Mouse (Mus musculus) hindbrain, embryonic 12.5 days (tissue): Measurements from ENCODE around the gene Hes6. TPM values are rescaled to one million over a fixed set of nuclear protein-coding genes. Genes with fewer than 3 reads are reported as not detected.

Experiments used
- ATAC-seq: fragments of 200-750 bp; cut with Nextera tagmentation; 2 replicates; pipeline ENCODE4 v1.8.0; 2017; ENCODE audit warnings: moderate TSS enrichment; ENCODE audit not compliant: low FRiP score
- H3K27ac ChIP-seq: fragments of 300-500 bp; sonication (generic); 2 replicates; pipeline ENCODE4 v1.5.1; 2016; ENCODE audit warnings: mild to moderate bottlenecking
- H3K27me3 ChIP-seq: fragments of 300-500 bp; sonication (generic); 2 replicates; pipeline ENCODE4 v1.6.1; 2016; ENCODE audit warnings: mild to moderate bottlenecking
- H3K36me3 ChIP-seq: fragments of 300-500 bp; sonication (generic); 2 replicates; pipeline ENCODE4 v1.6.1; 2016; ENCODE audit warnings: mild to moderate bottlenecking
- H3K4me1 ChIP-seq: fragments of 300-500 bp; sonication (generic); 2 replicates; pipeline ENCODE4 v1.6.1; 2016
- H3K4me2 ChIP-seq: fragments of 300-500 bp; sonication (generic); replicated peaks from 2 replicates; pipeline ENCODE4 v1.6.1; 2016; ENCODE audit warnings: mild to moderate bottlenecking
- H3K4me3 ChIP-seq: fragments of 300-500 bp; sonication (generic); 2 replicates; pipeline ENCODE4 v1.5.1; 2016; ENCODE audit warnings: mild to moderate bottlenecking
- H3K9ac ChIP-seq: fragments of 300-500 bp; sonication (generic); 2 replicates; pipeline ENCODE4 v1.6.1; 2016; ENCODE audit warnings: mild to moderate bottlenecking, moderate library complexity
- H3K9me3 ChIP-seq: fragments of 300-500 bp; sonication (generic); replicated peaks from 2 replicates; pipeline ENCODE4 v1.6.1; 2016; ENCODE audit warnings: mild to moderate bottlenecking
- WGBS: fragments of 180-500 bp; shearing (Covaris S2); methylation state at CpG from one replicate; pipeline ENCODE4 v1.1.7; 2016; 5-methylcytosine and 5-hydroxymethylcytosine counted together
- polyA plus RNA-seq: library from polyadenylated mRNA; unstranded; fragments of >200 nt; fragmentation: Nextera tagmentation; extraction: Ambion mirVana; gene quantifications from 2 replicates; pipeline ENCODE4 v1.2.1, GENCODE M21; 2016

Gene Hes6
- polyA plus RNA-seq, 1 experiment from 2014 or later, result 304 TPM

DNA sequence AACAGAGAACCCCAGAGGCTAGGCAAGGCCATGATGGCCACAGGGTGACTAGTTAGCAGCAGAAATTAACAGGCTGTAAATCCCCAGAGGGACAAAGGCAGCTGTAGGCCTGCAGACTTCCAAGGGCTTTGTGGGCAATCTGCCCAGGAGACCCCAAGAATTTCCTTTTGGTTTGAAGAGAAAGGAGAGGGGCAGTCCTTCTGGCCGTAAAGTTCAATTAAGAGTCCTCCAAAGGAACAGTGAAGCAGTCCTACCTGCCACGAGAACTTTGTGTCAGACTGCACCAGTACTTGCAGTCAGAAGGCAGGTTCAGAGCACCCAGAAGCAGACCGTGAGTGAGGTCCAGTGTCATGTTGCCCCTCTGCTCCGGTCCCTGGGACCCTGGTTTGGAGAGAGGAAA is 1.1 kb upstream of the Hes6 start:
- WGBS, result 42% methylated on average over 4 of the region's 4 CpGs
- Histone ChIP-seq H3K36me3 (peaks cover 7% of the 10 kb centered on the region; the same call in 1 of the 2 replicates), H3K4me2 (peak overlapping the region; percentile 92), H3K27me3 (no peaks in the 10 kb centered on the region), H3K27ac (peak overlapping the region; percentile 97), H3K4me1 (peaks cover 38% of the 10 kb centered on the region), H3K9ac (peak overlapping the region; percentile 64), H3K4me3 (0 out of 2 replicates have a peak overlapping the region, but pooled peaks have one; percentile 80), H3K9me3 (no peaks in the 10 kb centered on the region)
- no peak for ATAC-seq

- 0% methylated on average over 14 of the region's 14 CpGs for WGBS
- ATAC-seq, result no peak; the same call in 1 of the 2 replicates
- Histone ChIP-seq H3K4me1 (peaks cover 38% of the 10 kb centered on the region), H3K27me3 (no peaks in the 10 kb centered on the region), H3K27ac (peak overlapping the region; percentile 97), H3K4me2 (peak overlapping the region; percentile 92), H3K36me3 (peaks cover 2% of the 10 kb centered on the region; the same call in 1 of the 2 replicates), H3K4me3 (peak overlapping the region; percentile 80), H3K9ac (peak overlapping the region; percentile 64), H3K9me3 (no peaks in the 10 kb centered on the region)
These were observed 321 bp downstream of the Hes6 start for GRCm38 (mm10) chr1:91413536-91413897.

DNA sequence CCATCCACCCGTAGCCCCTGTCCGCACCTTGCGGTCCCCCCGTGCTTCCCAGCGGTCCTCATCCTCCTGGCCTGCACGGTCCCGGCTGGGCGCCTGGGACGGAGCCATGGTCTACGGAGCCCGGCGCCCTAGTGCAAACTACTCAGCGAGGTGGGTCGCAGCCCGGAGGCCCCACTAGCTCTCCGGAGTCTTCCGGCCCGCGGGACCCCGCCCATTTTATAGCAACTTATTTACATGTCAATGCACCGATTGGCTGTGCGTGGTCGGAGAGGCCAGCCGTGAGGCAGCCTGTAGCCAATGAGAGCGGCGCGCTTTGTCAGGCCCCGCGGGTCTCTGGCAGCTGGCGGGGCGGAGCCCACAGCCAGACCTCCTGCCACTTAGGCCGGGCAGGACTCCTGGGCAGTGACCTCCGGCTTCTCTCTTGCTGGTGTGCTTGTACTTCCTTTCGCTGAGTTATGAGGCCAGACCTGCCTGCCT is 770 bp downstream of the Hes6 start:
- H3K4me3 ChIP-seq, result peak overlapping the region; percentile 80
- peaks cover 38% of the 10 kb centered on the region for H3K4me1 ChIP-seq
- no peaks in the 10 kb centered on the region for H3K36me3 ChIP-seq
- WGBS, result under 1% methylated on average over 34 of the region's 34 CpGs
- H3K9ac ChIP-seq, result peak overlapping the region; percentile 92
- H3K27ac ChIP-seq, result peak overlapping the region; percentile 97
- ATAC-seq, result peak; percentile 91
- H3K4me2 ChIP-seq, result peak overlapping the region; percentile 92
- H3K9me3 ChIP-seq, result no peaks in the 10 kb centered on the region
- H3K27me3 ChIP-seq, result no peaks in the 10 kb centered on the region

DNA sequence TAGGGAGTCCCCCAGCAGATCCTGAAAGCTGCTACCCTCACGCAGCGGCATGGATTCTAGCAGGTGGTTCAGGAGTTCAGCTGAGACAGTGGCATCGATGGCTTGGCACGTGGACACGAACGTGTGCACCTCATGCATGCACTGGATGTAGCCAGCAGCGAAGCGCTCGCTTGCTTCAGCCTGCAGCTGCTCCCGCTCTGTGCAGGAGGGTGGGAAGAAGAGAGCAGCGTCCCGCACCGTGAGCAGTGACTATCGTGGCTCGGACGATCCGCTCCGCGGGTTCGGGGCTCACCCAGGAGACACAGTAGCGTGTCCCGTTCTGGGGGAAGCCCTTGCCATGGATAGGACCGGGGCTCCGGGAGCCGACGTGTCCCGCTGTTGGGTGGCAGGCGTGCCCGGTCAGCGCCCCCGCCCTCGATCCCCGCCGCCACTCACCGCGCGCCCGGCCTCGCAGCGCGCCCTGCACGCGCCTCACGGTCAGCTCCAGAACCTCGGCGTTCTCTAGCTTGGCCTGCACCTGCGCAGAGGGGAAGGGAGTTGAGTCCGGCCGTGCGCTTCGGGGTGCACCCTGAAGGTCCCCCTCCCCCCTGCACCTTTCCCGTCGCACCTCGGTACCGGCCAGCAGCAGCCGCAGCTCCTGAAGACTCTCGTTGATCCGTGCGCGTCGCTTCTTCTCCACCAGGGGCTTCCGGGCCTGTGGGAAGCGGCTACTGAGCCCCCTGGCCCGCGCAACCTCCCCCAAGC is 1.4 kb downstream of the Hes6 start:
- H3K27me3 ChIP-seq, result no peaks in the 10 kb centered on the region
- ATAC-seq, result peak; percentile 6
- H3K36me3 ChIP-seq, result no peaks in the 10 kb centered on the region
- WGBS, result 3% methylated on average over 62 of the region's 65 CpGs
- peak overlapping the region; percentile 80 for H3K4me3 ChIP-seq
- peak overlapping the region; percentile 97 for H3K27ac ChIP-seq
- H3K9me3 ChIP-seq, result no peaks in the 10 kb centered on the region
- peak overlapping the region; percentile 92 for H3K9ac ChIP-seq
- peaks cover 38% of the 10 kb centered on the region for H3K4me1 ChIP-seq
- H3K4me2 ChIP-seq, result peak overlapping the region; percentile 92

DNA sequence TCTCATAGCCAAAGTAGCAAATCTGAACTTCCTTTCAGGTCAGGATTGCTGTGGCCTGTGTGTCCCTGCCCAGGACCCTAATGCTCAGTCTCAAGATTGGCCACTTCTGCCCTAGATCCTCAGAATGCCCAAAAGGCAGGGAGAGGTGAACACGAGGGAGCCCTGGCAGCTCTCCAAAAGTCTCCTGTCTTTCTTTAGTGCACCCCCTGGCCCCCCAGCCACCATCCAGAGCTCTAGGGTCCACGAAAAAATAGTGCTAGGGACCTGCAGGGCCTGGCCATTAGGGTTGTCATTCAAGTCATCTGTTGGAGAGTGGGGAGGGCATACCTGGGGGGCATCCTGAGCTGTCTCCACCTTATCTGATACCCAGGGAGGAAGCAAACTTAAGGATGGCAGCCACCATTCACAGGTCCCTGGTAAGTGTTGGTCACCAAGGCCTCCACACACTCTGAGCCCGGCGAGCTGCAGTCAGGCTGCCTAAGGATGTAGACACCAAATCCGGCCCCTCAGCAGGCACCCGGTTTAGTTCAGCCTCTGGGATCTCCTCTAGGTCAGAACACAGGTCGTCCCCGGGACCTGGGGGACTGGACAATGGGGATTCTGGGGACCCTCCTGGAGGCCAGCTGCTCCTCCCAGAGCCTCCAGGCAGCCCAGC is 2.1 kb downstream of the Hes6 start:
- peak overlapping the region; percentile 92 for H3K9ac ChIP-seq
- no peaks in the 10 kb centered on the region for H3K27me3 ChIP-seq
- ATAC-seq, result no peak
- no peaks in the 10 kb centered on the region for H3K9me3 ChIP-seq
- peaks cover 38% of the 10 kb centered on the region for H3K4me1 ChIP-seq
- WGBS, result 51% methylated on average over 8 of the region's 8 CpGs
- no peaks in the 10 kb centered on the region for H3K36me3 ChIP-seq
- peak overlapping the region; percentile 80 for H3K4me3 ChIP-seq
- H3K27ac ChIP-seq, result peak overlapping the region; percentile 97
- peak overlapping the region; percentile 92 for H3K4me2 ChIP-seq

DNA sequence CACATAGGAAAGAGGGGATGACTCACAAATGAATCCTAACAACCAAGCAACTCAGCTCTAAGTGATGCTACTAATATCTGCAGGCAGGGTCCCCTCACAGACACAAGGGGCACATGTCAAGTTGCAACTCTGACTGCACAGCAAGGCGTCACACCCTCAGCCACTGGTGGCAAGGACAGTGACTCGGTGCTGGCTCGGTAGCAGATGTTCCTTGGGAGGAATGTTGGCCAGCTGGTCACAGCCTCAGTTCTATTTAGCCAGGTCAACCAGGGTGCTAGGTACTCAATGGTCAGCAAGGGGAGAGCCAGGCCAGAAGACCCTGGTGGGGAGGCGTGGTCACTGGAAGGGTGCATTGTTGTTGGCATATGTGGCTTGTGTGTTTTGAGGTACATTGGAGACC is 6.0 kb downstream of the Hes6 start:
- H3K36me3 ChIP-seq, result no peaks in the 10 kb centered on the region
- no peaks in the 10 kb centered on the region for H3K9me3 ChIP-seq
- peaks cover 18% of the 10 kb centered on the region for H3K4me1 ChIP-seq
- no peak overlapping the region for H3K27ac ChIP-seq
- H3K4me2 ChIP-seq, result no peak overlapping the region
- no peak overlapping the region for H3K9ac ChIP-seq
- no peak overlapping the region for H3K4me3 ChIP-seq
- peaks cover 12% of the 10 kb centered on the region; the same call in 1 of the 2 replicates for H3K27me3 ChIP-seq
- 84% methylated on average over 4 of the region's 4 CpGs for WGBS
- no peak for ATAC-seq

- no peak for ATAC-seq
- no peak overlapping the region for H3K27ac ChIP-seq
- no peaks in the 10 kb centered on the region for H3K36me3 ChIP-seq
- H3K4me1 ChIP-seq, result no peaks in the 10 kb centered on the region
- no peak overlapping the region for H3K4me2 ChIP-seq
- H3K9me3 ChIP-seq, result no peaks in the 10 kb centered on the region
- no peak overlapping the region for H3K9ac ChIP-seq
- peaks cover 12% of the 10 kb centered on the region; the same call in 1 of the 2 replicates for H3K27me3 ChIP-seq
- no peak overlapping the region for H3K4me3 ChIP-seq
- 61% methylated on average over 23 of the region's 23 CpGs for WGBS
These were observed 8.2 kb downstream of the Hes6 start for GRCm38 (mm10) chr1:91405406-91406169.

- ATAC-seq, result no peak
- no peaks in the 10 kb centered on the region for H3K9me3 ChIP-seq
- H3K4me3 ChIP-seq, result no peak overlapping the region
- WGBS, result 27% methylated on average over 1 of the region's 1 CpGs
- H3K4me1 ChIP-seq, result no peaks in the 10 kb centered on the region
- H3K27ac ChIP-seq, result no peak overlapping the region
- H3K4me2 ChIP-seq, result no peak overlapping the region
- no peak overlapping the region for H3K9ac ChIP-seq
- peaks cover 12% of the 10 kb centered on the region; the same call in 1 of the 2 replicates for H3K27me3 ChIP-seq
- no peaks in the 10 kb centered on the region for H3K36me3 ChIP-seq
These were observed 8.9 kb downstream of the Hes6 start for GRCm38 (mm10) chr1:91404976-91405375.

DNA sequence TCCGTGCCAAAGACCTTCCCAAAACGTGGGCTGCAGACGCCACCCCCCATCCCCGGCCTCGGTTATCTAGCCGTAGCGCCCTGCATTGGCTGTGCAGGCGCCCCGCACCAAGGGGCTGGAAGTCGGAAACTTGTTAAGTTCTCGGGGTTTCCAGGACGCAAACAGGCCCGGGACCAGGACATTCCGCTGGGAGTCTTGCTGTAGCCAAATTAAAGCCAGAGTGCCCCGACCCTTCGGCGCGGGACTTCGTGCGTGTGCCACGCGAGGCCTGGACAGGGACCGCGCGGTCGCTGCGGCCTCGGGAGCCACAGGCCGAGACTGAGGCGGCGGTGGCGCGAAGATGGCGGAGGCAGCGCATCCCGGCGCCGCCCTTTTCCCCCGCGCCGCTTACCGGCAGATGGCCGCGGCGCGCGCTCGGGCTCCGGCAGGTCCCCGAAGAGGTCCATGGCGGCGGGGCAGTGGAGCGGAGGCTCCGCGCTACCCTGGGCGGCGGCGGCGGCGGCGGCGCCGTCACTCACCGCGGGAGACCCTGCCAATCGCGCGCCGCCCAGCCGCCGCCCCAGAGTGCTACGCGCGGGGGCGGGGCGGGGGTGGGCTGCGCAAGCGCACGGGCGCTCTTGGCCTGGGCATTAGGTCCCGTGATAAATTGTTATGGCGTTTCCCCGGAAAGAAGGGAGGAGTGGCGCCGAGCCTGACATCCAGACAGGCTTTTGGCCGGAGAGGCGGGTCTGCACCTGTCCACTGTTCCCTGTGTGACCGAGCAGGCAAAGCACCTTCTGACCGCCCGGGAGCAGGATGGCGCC is 15.4 kb downstream of the Hes6 start, which contains the start of gene Ilkap:
TSS of gene Ilkap (minus strand) at position 556 of the 803 bp plus-strand sequence.
- Histone ChIP-seq H3K36me3 (peaks cover 8% of the 10 kb centered on the region; the same call in 1 of the 2 replicates), H3K27me3 (no peaks in the 10 kb centered on the region), H3K27ac (peak within 1 kb of the TSS; percentile 91), H3K4me2 (peak within 1 kb of the TSS; percentile 72), H3K9me3 (no peaks in the 10 kb centered on the region), H3K4me3 (peak within 1 kb of the TSS; percentile 82), H3K4me1 (peaks cover 16% of the 10 kb centered on the region), H3K9ac (peak within 1 kb of the TSS; percentile 93)
- ATAC-seq, result peak; percentile 96
- under 1% methylated on average over 76 of the region's 91 CpGs for WGBS

DNA sequence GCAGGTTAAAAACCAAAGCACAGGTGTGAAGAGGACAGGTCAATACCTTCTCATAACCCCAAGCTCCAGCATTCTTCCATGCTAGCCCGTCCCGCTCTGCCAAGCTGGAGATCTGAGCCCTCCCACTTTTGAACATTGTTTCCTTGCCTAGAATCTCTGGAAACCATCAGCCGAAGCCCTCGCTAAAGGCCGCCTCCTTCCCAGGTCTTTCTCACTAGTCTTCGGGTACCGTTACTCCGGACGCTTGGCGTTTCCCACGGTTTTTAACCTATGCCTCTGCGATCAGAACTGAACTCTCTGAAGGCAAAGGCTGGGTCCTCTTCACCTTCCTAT is 15.9 kb downstream of the Hes6 start:
- under 1% methylated on average over 12 of the region's 12 CpGs for WGBS

GRCm38 (mm10) chr1:91390369-91390768 is 23.5 kb downstream of the Hes6 start:
- 97% methylated on average over 5 of the region's 5 CpGs for WGBS
- H3K4me1 ChIP-seq, result no peaks in the 10 kb centered on the region
- no peak overlapping the region for H3K27ac ChIP-seq
- H3K9ac ChIP-seq, result no peak overlapping the region
- H3K27me3 ChIP-seq, result no peaks in the 10 kb centered on the region
- ATAC-seq, result no peak
- no peak overlapping the region for H3K4me2 ChIP-seq
- H3K9me3 ChIP-seq, result no peaks in the 10 kb centered on the region
- no peak overlapping the region for H3K4me3 ChIP-seq
- peaks cover 73% of the 10 kb centered on the region for H3K36me3 ChIP-seq

More for the DNA sequence above, 15.9 kb downstream of the Hes6 start:
- peak overlapping the region; percentile 93 for H3K9ac ChIP-seq
- H3K4me1 ChIP-seq, result peaks cover 16% of the 10 kb centered on the region
- H3K9me3 ChIP-seq, result no peaks in the 10 kb centered on the region
- peak overlapping the region; percentile 82 for H3K4me3 ChIP-seq
- H3K36me3 ChIP-seq, result peaks cover 14% of the 10 kb centered on the region; the same call in 1 of the 2 replicates
- no peak for ATAC-seq
- no peaks in the 10 kb centered on the region for H3K27me3 ChIP-seq
- H3K27ac ChIP-seq, result peak overlapping the region; percentile 91
- H3K4me2 ChIP-seq, result peak overlapping the region; percentile 72
